Mouse (Mus musculus) limb, embryonic 13.5 days (tissue): Measurements from ENCODE around the gene Sun3. TPM values are rescaled to one million over a fixed set of nuclear protein-coding genes. Genes with fewer than 3 reads are reported as not detected.

Experiments
- ATAC-seq: fragments of 200-750 bp; cut with Nextera tagmentation; 2 replicates; pipeline ENCODE4 v1.8.0; 2017; ENCODE audit warnings: low read depth, moderate number of reproducible peaks, moderate TSS enrichment; ENCODE audit not compliant: low FRiP score
- H3K27ac ChIP-seq: fragments of 300-500 bp; sonication (generic); 2 replicates; pipeline ENCODE4 v1.5.1; 2015; ENCODE audit warnings: inconsistent platforms, mild to moderate bottlenecking, moderate library complexity
- H3K27me3 ChIP-seq: fragments of 300-500 bp; sonication (generic); 2 replicates; pipeline ENCODE4 v1.6.1; 2015; ENCODE audit warnings: mild to moderate bottlenecking, inconsistent platforms
- H3K36me3 ChIP-seq: fragments of 300-500 bp; sonication (generic); 2 replicates; pipeline ENCODE4 v1.6.1; 2015; ENCODE audit warnings: inconsistent platforms, mild to moderate bottlenecking, moderate library complexity
- H3K4me1 ChIP-seq: fragments of 300-500 bp; sonication (generic); 2 replicates; pipeline ENCODE4 v1.6.1; 2015; ENCODE audit warnings: inconsistent platforms
- H3K4me2 ChIP-seq: fragments of 300-500 bp; sonication (generic); replicated peaks from 2 replicates; pipeline ENCODE4 v1.6.1; 2015; ENCODE audit warnings: inconsistent platforms, mild to moderate bottlenecking, moderate library complexity
- H3K4me3 ChIP-seq: fragments of 300-500 bp; sonication (generic); 2 replicates; pipeline ENCODE4 v1.5.1; 2015; ENCODE audit warnings: moderate library complexity, mild to moderate bottlenecking, inconsistent platforms
- H3K9ac ChIP-seq: fragments of 300-500 bp; sonication (generic); 2 replicates; pipeline ENCODE4 v1.6.1; 2015; ENCODE audit warnings: mild to moderate bottlenecking, inconsistent platforms
- H3K9me3 ChIP-seq: fragments of 300-500 bp; sonication (generic); 2 replicates; pipeline ENCODE4 v1.6.1; 2016; ENCODE audit warnings: inconsistent platforms
- WGBS: fragments of 180-500 bp; shearing (Covaris S2); methylation state at CpG from one replicate; pipeline ENCODE4 v1.1.7; 2015; 5-methylcytosine and 5-hydroxymethylcytosine counted together
- polyA plus RNA-seq: library from polyadenylated mRNA; unstranded; fragments of >200 nt; fragmentation: Nextera tagmentation; extraction: Ambion mirVana; gene quantifications from 2 replicates; pipeline ENCODE4 v1.2.1, GENCODE M21; 2015

The Sun3 gene
- polyA plus RNA-seq, 1 experiment from 2014 or later = not detected

- Histone ChIP-seq H3K27me3 (0 out of 2 replicates have a peak, but pooled peaks cover 4% of the 10 kb centered on the region), H3K27ac (no peak overlapping the region), H3K9me3 (no peaks in the 10 kb centered on the region), H3K4me1 (no peaks in the 10 kb centered on the region), H3K4me2 (no peak overlapping the region), H3K9ac (no peak overlapping the region), H3K4me3 (no peak overlapping the region), H3K36me3 (no peaks in the 10 kb centered on the region)
- WGBS = 72% methylated on average over 7 of the region's 7 CpGs
- ATAC-seq = no peak
Observed at GRCm38 (mm10) chr11:9024782-9025181, 24.0 kb downstream of the Sun3 start.

- Histone ChIP-seq H3K9me3 (no peaks in the 10 kb centered on the region), H3K4me3 (no peak overlapping the region), H3K4me2 (no peak overlapping the region), H3K27me3 (peaks cover 28% of the 10 kb centered on the region), H3K27ac (no peak overlapping the region), H3K36me3 (no peaks in the 10 kb centered on the region), H3K4me1 (no peaks in the 10 kb centered on the region), H3K9ac (no peak overlapping the region)
- 93% methylated on average over 5 of the region's 5 CpGs for WGBS
- ATAC-seq = no peak
Observed at GRCm38 (mm10) chr11:9020207-9020606, 28.6 kb downstream of the Sun3 start.

GRCm38 (mm10) chr11:9018491-9019267 is 30.1 kb downstream of the Sun3 start:
- no peaks in the 10 kb centered on the region for H3K36me3 ChIP-seq
- H3K9me3 ChIP-seq = no peaks in the 10 kb centered on the region
- H3K27ac ChIP-seq = no peak overlapping the region
- H3K4me2 ChIP-seq = no peak overlapping the region
- ATAC-seq = no peak
- H3K4me1 ChIP-seq = no peaks in the 10 kb centered on the region
- H3K4me3 ChIP-seq = no peak overlapping the region
- peaks cover 35% of the 10 kb centered on the region for H3K27me3 ChIP-seq
- H3K9ac ChIP-seq = no peak overlapping the region
- WGBS = 71% methylated on average over 6 of the region's 6 CpGs

GRCm38 (mm10) chr11:9014740-9015139 is 34.1 kb downstream of the Sun3 start:
- H3K27ac ChIP-seq = no peak overlapping the region
- H3K9ac ChIP-seq = no peak overlapping the region
- H3K4me1 ChIP-seq = peaks cover 6% of the 10 kb centered on the region
- peaks cover 40% of the 10 kb centered on the region for H3K27me3 ChIP-seq
- no peak for ATAC-seq
- no peaks in the 10 kb centered on the region for H3K36me3 ChIP-seq
- H3K4me2 ChIP-seq = no peak overlapping the region
- H3K4me3 ChIP-seq = no peak overlapping the region
- H3K9me3 ChIP-seq = no peaks in the 10 kb centered on the region
- WGBS = 43% methylated on average over 3 of the region's 3 CpGs

- no peaks in the 10 kb centered on the region for H3K9me3 ChIP-seq
- WGBS = 0% methylated on average over 3 of the region's 3 CpGs
- peaks cover 13% of the 10 kb centered on the region for H3K36me3 ChIP-seq
- H3K4me2 ChIP-seq = peak overlapping the region; percentile 84
- H3K4me3 ChIP-seq = peak overlapping the region; percentile 65
- peaks cover 19% of the 10 kb centered on the region for H3K27me3 ChIP-seq
- H3K4me1 ChIP-seq = peaks cover 11% of the 10 kb centered on the region
- 0 out of 2 replicates have a peak, but pooled peaks have one; percentile 9 for ATAC-seq
- peak overlapping the region; percentile 93; the same call in 1 of the 2 replicates for H3K27ac ChIP-seq
- H3K9ac ChIP-seq = peak overlapping the region; percentile 82
Observed at GRCm38 (mm10) chr11:9011348-9011747, 37.4 kb downstream of the Sun3 start.

- Histone ChIP-seq H3K9me3 (no peaks in the 10 kb centered on the region), H3K36me3 (peaks cover 16% of the 10 kb centered on the region), H3K9ac (peak within 1 kb of the TSS; percentile 82), H3K4me1 (peaks cover 11% of the 10 kb centered on the region), H3K4me3 (peak within 1 kb of the TSS; percentile 65), H3K27me3 (peaks cover 16% of the 10 kb centered on the region), H3K27ac (peak within 1 kb of the TSS; percentile 93), H3K4me2 (peak within 1 kb of the TSS; percentile 84)
- peak; percentile 91 for ATAC-seq
- WGBS = 0% methylated on average over 43 of the region's 43 CpGs
Observed at GRCm38 (mm10) chr11:9010853-9011339, 37.9 kb downstream of the Sun3 start, which contains the start of gene Hus1. Hus1 (minus strand) TSS chr11:9011191.

- Histone ChIP-seq H3K9ac (peak overlapping the region; percentile 82), H3K9me3 (no peaks in the 10 kb centered on the region), H3K4me3 (peak overlapping the region; percentile 65), H3K36me3 (peaks cover 21% of the 10 kb centered on the region), H3K4me2 (peak overlapping the region; percentile 84), H3K27me3 (peaks cover 12% of the 10 kb centered on the region; the same call in 1 of the 2 replicates), H3K4me1 (peaks cover 11% of the 10 kb centered on the region), H3K27ac (peak overlapping the region; percentile 93)
- under 1% methylated on average over 7 of the region's 7 CpGs for WGBS
- peak; percentile 75 for ATAC-seq
Observed at GRCm38 (mm10) chr11:9010416-9010815, 38.4 kb downstream of the Sun3 start.

GRCm38 (mm10) chr11:9008761-9009160 is 40.0 kb downstream of the Sun3 start:
- ATAC-seq = no peak
- H3K27ac ChIP-seq = no peak overlapping the region

GRCm38 (mm10) chr11:8988084-8988483 is 60.7 kb downstream of the Sun3 start:
- H3K4me3 ChIP-seq = no peak overlapping the region
- H3K4me2 ChIP-seq = no peak overlapping the region
- WGBS = 74% methylated on average over 4 of the region's 4 CpGs
- no peak for ATAC-seq
- no peak overlapping the region for H3K9ac ChIP-seq
- peaks cover 14% of the 10 kb centered on the region for H3K4me1 ChIP-seq
- H3K27ac ChIP-seq = no peak overlapping the region
- H3K9me3 ChIP-seq = peaks cover 10% of the 10 kb centered on the region
- 0 out of 2 replicates have a peak, but pooled peaks cover 11% of the 10 kb centered on the region for H3K27me3 ChIP-seq
- peaks cover 24% of the 10 kb centered on the region for H3K36me3 ChIP-seq

More at GRCm38 (mm10) chr11:9008761-9009160, 40.0 kb downstream of the Sun3 start:
- Histone ChIP-seq H3K9me3 (no peaks in the 10 kb centered on the region), H3K27me3 (peaks cover 6% of the 10 kb centered on the region; the same call in 1 of the 2 replicates), H3K9ac (no peak overlapping the region), H3K4me2 (no peak overlapping the region), H3K4me3 (no peak overlapping the region), H3K4me1 (peaks cover 11% of the 10 kb centered on the region), H3K36me3 (peaks cover 37% of the 10 kb centered on the region)
- 94% methylated on average over 5 of the region's 5 CpGs for WGBS

GRCm38 (mm10) chr11:8986058-8986457 is 62.7 kb downstream of the Sun3 start:
- ATAC-seq = no peak
- Histone ChIP-seq H3K4me2 (no peak overlapping the region), H3K4me1 (peaks cover 14% of the 10 kb centered on the region), H3K9ac (no peak overlapping the region), H3K27ac (no peak overlapping the region), H3K36me3 (peaks cover 6% of the 10 kb centered on the region), H3K9me3 (no peaks in the 10 kb centered on the region), H3K4me3 (no peak overlapping the region), H3K27me3 (0 out of 2 replicates have a peak, but pooled peaks cover 11% of the 10 kb centered on the region)

- WGBS = 44% methylated on average over 6 of the region's 6 CpGs
- Histone ChIP-seq H3K4me3 (no peak overlapping the region), H3K27me3 (0 out of 2 replicates have a peak, but pooled peaks cover 15% of the 10 kb centered on the region), H3K9me3 (no peaks in the 10 kb centered on the region), H3K4me2 (no peak overlapping the region), H3K4me1 (peaks cover 14% of the 10 kb centered on the region), H3K27ac (no peak overlapping the region), H3K9ac (no peak overlapping the region), H3K36me3 (no peaks in the 10 kb centered on the region)
- ATAC-seq = no peak
Observed at GRCm38 (mm10) chr11:8983237-8983861, 65.4 kb downstream of the Sun3 start.

GRCm38 (mm10) chr11:8978154-8978553 is 70.6 kb downstream of the Sun3 start:
- no peak for ATAC-seq
- Histone ChIP-seq H3K9ac (no peak overlapping the region), H3K9me3 (no peaks in the 10 kb centered on the region), H3K27ac (no peak overlapping the region), H3K4me2 (no peak overlapping the region), H3K27me3 (peaks cover 8% of the 10 kb centered on the region; the same call in 1 of the 2 replicates), H3K4me1 (peaks cover 15% of the 10 kb centered on the region), H3K4me3 (no peak overlapping the region), H3K36me3 (no peaks in the 10 kb centered on the region)
- 82% methylated on average over 4 of the region's 4 CpGs for WGBS
